Mouse (Mus musculus) urinary bladder, postnatal 14 days (tissue): ENCODE results near the gene Fmo1.

ENCODE experiments used
- DNase-seq: peaks from one replicate; pipeline ENCODE4 v3.0.0; 2021; ENCODE audit warnings: low spot score

Fmo1 gene

DNA sequence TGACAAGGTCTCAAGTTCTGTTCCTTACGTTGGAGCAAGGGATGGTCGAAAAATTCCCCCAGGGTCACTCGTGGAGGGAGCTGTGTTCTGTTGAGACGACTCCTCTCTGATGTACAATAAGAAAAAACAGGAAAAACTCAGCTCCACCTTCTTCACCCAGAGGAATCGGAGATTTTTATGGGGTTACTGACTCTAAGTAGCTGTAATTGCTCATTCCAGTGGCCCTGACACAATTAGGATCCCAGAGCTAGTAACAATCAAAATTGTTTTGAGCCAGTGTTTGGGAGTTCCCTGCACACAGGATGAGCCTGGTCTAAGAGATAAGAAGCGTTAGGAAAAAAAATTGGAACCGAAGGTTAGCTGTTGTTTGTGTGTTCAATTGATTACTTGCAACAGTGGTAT is at the start of gene Fmo1:
TSS of gene Fmo1 (minus strand) at position 331 of the 402 bp plus-strand sequence.
- no peak for DNase-seq

- no peak for DNase-seq
Measured at GRCm38 (mm10) chr1:162914932-162915556, 48.6 kb upstream of the Fmo1 start.

DNA sequence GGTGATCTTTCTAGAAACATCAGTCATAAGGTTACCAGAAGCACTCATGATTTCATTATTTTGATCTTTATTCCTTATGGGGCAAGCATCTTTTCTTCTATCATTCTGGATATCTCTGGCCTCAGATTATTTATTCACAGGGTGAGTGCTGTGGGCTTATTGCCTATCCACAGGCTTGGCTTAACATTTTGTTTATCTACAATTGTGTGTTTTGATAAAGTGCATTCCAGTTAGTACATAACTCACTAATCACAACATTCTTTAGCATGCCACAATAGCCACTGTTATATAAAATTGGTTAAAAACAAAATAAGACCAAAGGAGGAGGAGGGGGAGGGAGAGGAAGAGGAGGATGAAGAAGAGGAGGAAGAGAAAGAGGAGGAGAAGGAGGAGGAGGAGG is 45.7 kb upstream of the Fmo1 start:
- DNase-seq, result no peak

DNA sequence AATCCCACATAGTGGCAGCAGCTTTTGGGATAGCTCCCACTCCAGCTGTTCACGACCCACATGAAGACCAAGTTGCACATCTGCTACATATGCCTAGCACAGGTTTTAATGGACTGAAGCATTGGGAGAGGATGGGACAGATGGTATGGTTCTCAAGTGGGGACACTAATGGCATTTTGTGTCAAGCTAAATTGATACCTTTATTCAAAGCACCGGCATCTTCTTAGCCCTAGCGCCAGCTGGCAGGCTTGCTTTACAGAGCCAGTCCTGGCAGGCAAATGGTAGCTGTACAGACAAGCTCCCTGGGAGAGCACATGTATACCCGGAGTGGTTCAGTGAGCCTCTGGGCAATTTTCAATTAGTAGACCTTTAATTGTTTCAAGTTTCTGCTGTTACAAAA is 35.5 kb upstream of the Fmo1 start:
- DNase-seq, result no peak

DNA sequence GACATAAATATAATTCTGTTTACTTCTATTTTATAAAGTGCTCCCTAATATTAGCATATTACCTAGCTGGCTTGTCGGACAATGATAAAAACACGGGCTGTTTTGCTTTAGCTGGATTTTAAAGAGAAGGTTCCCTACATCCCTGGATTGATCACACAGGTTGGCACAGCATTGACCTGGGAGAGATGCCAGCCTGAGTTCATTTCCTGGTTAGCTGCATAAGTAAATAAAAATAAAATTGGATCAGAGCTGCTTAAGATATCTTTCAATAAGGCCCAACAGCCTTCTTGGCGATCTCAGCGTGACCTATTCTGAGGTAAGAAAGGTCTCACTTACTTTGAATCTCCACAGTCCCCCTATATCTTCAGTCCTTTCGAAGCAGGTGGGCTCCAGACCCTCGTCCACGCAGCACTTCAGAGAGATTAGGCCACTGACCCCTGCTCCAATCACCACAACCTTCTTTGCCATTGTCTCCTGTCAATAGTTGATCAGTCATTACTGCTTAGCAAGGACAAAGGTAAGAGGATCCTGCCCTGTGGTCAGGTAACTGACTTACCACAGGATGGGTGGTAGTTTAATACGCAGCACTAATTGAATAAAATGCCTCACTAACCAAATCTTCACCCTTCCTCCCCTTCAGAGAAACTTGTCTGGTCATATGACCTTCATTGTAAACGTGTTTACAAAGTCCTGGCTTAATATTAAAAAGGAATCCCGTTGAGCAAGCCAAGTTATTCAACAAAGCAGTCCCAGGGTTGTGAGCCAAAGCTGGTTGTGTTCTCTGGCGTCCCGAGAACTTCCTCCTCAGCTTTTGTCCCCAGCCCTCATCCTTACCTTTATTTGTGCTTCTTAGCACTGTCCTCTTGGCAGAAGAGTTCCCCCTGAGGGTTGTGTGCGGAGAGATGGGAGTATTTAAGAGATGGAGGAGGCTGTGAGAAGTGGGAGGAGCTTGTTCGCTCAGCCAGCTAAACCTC is 31.7 kb upstream of the Fmo1 start, which contains the start of gene Fmo2:
TSS of gene Fmo2 (minus strand) at position 889 of the 974 bp plus-strand sequence.
- DNase-seq, result peak; percentile 61

- peak; percentile 80 for DNase-seq
Measured at GRCm38 (mm10) chr1:162895900-162896299, 29.5 kb upstream of the Fmo1 start.

- no peak for DNase-seq
Measured at GRCm38 (mm10) chr1:162893014-162893413, 26.6 kb upstream of the Fmo1 start.

- peak; percentile 52 for DNase-seq
Measured at GRCm38 (mm10) chr1:162891980-162892451, 25.6 kb upstream of the Fmo1 start.

DNA sequence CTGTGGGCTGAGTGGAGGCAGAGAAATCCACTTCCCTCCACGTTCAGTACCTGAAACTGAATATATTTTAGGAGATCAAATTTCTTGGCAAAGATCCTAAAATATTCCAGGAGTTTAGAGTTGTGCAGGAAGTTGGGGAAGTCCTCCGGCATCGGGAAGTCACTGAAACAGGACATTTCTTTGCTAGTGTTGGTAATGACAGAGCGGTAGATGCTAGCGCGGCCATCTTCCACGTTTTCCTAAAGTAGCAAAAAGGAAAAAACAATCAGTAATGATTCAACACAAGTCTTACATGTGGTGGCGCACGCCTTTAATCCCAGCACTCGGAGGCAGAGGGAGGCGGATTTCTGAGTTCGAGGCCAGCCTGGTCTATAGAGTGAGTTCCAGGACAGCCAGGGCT is 22.2 kb upstream of the Fmo1 start:
- DNase-seq, result no peak

DNA sequence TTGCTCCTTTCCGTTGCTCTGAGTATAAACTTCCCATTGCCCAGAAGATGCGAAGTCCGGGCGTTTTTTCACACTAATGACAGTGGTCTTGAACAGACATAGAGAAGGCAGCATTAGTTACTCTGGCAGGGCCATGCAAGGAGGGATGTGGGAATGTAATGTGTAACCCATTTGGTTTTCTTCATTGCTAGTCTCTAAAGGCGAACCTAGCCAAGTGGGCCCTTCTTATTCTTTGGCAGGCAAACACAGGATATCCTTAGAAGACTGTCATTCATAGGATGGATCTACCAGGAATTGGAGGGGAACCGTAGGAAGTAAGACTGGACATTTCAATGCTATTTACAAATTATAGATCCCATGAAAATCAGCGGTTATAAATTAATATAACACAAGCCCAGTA is 21.2 kb upstream of the Fmo1 start:
- DNase-seq, result no peak

DNA sequence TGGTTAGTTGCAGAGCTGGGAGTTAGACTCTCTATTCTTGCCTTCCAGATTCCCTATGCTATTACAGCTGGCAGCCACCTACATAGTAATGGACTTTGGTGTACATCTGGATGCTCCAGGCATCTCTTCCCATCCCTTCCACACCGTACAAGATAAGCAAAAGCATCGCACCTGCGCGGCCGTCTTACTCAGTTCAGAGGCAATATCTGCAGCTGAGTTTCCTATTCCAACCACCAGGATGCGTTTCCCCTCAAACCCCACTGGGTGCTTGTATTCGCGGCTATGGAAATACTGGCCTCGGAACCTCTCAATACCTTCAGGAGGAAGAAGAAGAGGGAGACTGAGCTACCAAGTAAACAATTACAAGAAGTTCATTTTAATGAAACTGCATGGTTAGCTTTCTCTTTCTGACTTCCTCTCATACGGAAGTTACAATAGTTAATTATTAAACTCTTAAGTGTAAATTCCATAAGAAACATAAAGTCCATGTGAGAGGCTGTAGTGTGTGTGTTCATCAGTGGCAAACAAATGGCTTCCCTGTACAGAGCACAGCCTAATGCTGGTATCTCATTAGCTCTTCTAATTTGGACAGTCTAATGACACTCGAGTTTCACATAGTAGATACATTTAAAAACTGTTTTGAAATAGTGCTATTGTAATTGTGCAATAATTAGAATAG is 19.9 kb upstream of the Fmo1 start:
- DNase-seq, result no peak

DNA sequence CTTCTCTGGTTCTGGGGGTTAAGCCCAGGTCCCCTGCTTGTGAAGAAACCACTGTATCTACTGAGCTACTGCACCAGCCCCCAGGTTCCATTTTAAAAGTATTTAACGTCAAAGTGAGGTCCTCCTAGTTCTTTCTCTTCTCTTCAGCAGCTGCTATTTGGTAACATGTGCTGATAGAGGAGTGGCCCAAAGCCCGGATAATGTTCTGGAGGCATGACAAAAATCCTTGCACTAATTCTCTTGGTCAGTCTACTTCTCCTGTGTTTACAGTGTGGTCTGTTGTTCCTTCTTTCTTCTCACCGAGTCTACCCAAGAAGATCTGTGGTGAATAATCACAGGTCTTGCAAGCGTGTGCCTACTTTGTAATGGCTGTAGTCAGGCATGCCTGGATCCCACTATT is 16.3 kb upstream of the Fmo1 start:
- DNase-seq, result no peak

- peak; percentile 75 for DNase-seq
Measured at GRCm38 (mm10) chr1:162879595-162880369, 13.4 kb upstream of the Fmo1 start.

DNA sequence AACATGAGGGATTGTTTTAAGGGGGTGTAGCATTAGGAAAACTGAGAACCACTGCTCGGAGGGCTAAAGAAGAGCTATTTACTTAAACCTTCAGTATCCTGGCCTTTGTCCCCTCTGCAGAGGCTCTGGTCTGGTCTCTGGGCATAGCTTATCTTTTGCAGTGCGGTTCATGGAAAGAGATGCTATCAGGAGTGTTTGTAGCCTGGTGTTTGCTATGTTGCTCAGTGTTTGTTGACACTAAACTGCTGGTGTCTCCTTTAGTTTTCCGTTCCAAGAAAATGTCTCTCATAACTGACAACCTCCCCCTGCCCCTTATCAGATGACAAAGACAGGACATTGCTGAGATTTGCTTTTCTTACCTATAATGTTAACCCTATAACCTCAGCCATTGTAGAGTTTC is 8.7 kb upstream of the Fmo1 start:
- DNase-seq, result no peak

DNA sequence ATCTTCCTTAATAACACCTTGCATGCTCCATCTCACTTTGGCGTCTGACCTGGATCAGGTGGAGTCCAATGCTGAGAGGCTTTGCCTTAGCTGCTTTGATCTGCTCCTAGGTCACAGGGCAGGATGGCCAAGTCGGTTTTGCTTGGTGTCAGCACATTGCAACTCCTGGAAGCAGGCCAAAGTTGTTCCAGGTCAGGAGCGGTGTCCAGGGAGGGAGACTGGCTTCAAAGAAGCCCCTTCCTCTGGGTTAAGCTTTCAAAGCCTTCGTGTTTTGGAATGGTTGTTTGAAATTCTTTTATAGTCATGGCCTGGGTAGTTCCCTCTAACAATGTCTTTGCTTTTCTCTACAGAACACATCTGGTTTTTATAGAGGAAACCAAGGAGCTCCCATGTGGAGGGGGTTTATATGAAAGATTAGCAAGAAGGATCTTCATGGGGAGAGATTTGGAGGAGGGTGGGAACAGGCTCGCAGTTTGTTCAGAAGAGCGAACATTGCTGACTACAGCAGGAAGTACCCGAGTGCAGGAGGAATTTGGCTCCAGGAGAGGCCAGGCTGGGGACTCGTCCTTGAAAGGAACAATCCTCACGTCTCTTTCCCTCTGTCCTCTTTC is 5.4 kb upstream of the Fmo1 start:
- DNase-seq, result no peak

DNA sequence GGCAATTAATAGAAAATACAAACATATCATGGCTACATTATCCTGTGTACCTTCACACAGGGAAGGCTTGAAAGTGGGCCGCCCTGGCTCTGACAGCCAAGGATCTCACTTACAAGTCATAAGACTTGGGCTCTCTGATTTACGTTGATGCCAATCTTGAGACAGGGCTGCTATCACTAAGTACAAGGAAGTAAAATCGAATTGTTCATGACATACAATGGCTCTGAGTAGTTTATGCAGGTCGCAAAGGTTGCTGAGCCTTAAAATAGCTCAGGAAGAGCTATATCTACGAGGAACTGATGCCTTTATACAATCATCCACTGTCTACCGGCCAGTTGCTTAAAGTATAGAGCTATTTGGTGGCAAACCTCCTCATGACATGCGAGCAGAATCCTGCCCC is 4.6 kb upstream of the Fmo1 start:
- DNase-seq, result no peak

GRCm38 (mm10) chr1:162867396-162867795 is 986 bp upstream of the Fmo1 start:
- DNase-seq, result no peak

- no peak for DNase-seq
Measured at GRCm38 (mm10) chr1:162865493-162865830, 948 bp downstream of the Fmo1 start.

DNA sequence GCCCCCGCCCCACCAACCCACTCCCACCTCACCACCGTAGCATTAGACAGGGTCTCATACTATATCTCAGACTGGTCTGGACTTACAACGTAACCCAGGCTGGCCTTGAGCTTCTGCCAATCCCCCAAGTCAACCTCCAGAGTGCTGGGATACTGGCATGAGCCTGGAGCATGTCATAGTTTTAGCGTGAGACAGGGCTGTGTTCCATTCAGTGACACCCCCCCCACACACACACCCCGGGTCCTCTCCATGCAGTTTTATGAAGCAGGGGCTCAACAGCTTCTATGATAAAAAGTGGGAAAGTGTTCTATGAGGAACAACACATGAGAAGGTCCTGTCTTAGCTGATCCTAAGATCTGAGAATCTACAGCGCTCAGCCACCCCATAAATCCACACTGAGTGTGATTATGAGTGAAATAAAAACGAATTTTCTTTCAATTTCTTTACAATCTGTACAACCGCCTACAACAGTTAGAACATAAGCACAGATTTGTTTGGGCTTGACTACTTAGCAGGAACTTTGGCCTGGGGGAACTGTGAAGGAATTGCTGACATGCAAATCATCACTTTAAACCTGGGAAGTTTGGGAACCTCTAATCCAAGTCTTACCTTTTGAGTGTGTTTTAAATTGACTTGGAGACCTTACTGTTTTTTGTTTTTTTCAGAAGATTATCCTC is 1.5 kb downstream of the Fmo1 start:
- DNase-seq, result no peak

- no peak for DNase-seq
Measured at GRCm38 (mm10) chr1:162864279-162864678, 2.1 kb downstream of the Fmo1 start.

GRCm38 (mm10) chr1:162863579-162863978 is 2.8 kb downstream of the Fmo1 start:
- DNase-seq, result no peak
